ENCODE assay signal across 8 mouse cellular contexts in genomic region chrX:142682990-142683389, GRCm38 (mm10). TPM values are rescaled to one million over a fixed set of nuclear protein-coding genes. Genes with fewer than 3 reads are reported as not detected.
DNase-seq lines count a peak whose midpoint lies in the region; ATAC-seq lines count a peak whose summit lies in the region.

No protein-coding gene starts in this region.

- intact Hi-C loops in gastrocnemius, postnatal 36 days (cut with DNase I) = no loop called here

- H3K27ac ChIP-seq in forebrain, embryonic 15.5 days (replicated peaks) = no peak overlapping the region
- peak overlapping the region; percentile 96 for H3K27ac ChIP-seq in intestine, embryonic 16.5 days (ENCODE audit: low read length)
- H3K27ac ChIP-seq in liver, embryonic 16.5 days (ENCODE audit: low read length) = peak overlapping the region; percentile 89
- no peak overlapping the region for H3K27ac ChIP-seq in neural tube, embryonic 13.5 days (replicated peaks)

- H3K27me3 ChIP-seq in forebrain, embryonic 15.5 days = no peaks in the 10 kb centered on the region
- no peaks in the 10 kb centered on the region for H3K27me3 ChIP-seq in intestine, embryonic 16.5 days (replicated peaks; ENCODE audit: control insufficient read depth, insufficient read depth, low read length)
- H3K27me3 ChIP-seq in liver, embryonic 16.5 days (ENCODE audit: control insufficient read depth, insufficient read depth, low read depth, low read length) = no peaks in the 10 kb centered on the region
- H3K27me3 ChIP-seq in neural tube, embryonic 13.5 days = peaks cover 42% of the 10 kb centered on the region

- H3K36me3 ChIP-seq in forebrain, embryonic 15.5 days = no peaks in the 10 kb centered on the region
- H3K36me3 ChIP-seq in intestine, embryonic 16.5 days (ENCODE audit: control insufficient read depth, insufficient read depth, low read length) = no peaks in the 10 kb centered on the region
- H3K36me3 ChIP-seq in liver, embryonic 16.5 days (ENCODE audit: control insufficient read depth, insufficient read depth) = no peaks in the 10 kb centered on the region
- H3K36me3 ChIP-seq in neural tube, embryonic 13.5 days = no peaks in the 10 kb centered on the region

- H3K4me3 ChIP-seq in forebrain, embryonic 15.5 days = peak overlapping the region; percentile 66; the same call in 1 of the 2 replicates
- peak overlapping the region; percentile 63 for H3K4me3 ChIP-seq in intestine, embryonic 16.5 days (ENCODE audit: low read length)
- H3K4me3 ChIP-seq in liver, embryonic 16.5 days (ENCODE audit: low read depth, low read length) = peak overlapping the region; percentile 74
- H3K4me3 ChIP-seq in neural tube, embryonic 13.5 days = peak overlapping the region; percentile 57

- H3K4me1 ChIP-seq in forebrain, embryonic 15.5 days = peaks cover 34% of the 10 kb centered on the region
- H3K4me1 ChIP-seq in intestine, embryonic 16.5 days (ENCODE audit: control insufficient read depth, insufficient read depth, low read length) = peaks cover 2% of the 10 kb centered on the region; the same call in 1 of the 2 replicates
- peaks cover 22% of the 10 kb centered on the region for H3K4me1 ChIP-seq in liver, embryonic 16.5 days (ENCODE audit: control insufficient read depth, low read depth, low read length)
- peaks cover 52% of the 10 kb centered on the region for H3K4me1 ChIP-seq in neural tube, embryonic 13.5 days (replicated peaks)

- peak overlapping the region; percentile 64 for H3K4me2 ChIP-seq in forebrain, embryonic 15.5 days (replicated peaks)
- peak overlapping the region; percentile 77 for H3K4me2 ChIP-seq in intestine, embryonic 16.5 days (ENCODE audit: low read depth, low read length)
- H3K4me2 ChIP-seq in liver, embryonic 16.5 days (ENCODE audit: low read depth, low read length) = peak overlapping the region; percentile 76
- H3K4me2 ChIP-seq in neural tube, embryonic 13.5 days = peak overlapping the region; percentile 69

- no peak overlapping the region for H3K9ac ChIP-seq in forebrain, embryonic 15.5 days (replicated peaks)
- peak overlapping the region; percentile 78 for H3K9ac ChIP-seq in intestine, embryonic 16.5 days (ENCODE audit: low read depth, low read length)
- H3K9ac ChIP-seq in liver, embryonic 16.5 days (ENCODE audit: low read depth, low read length) = peak overlapping the region; percentile 72
- H3K9ac ChIP-seq in neural tube, embryonic 13.5 days = peak overlapping the region; percentile 79

- ATAC-seq in forebrain, embryonic 15.5 days (replicated peaks) = no peak
- no peak for ATAC-seq in intestine, embryonic 16.5 days
- ATAC-seq in liver, embryonic 16.5 days (ENCODE audit: low read depth) = no peak
- no peak for ATAC-seq in neural tube, embryonic 13.5 days (ENCODE audit: low read depth)

- peak; percentile 37 to 43 for DNase-seq in heart, adult 18-20 months
- DNase-seq in heart, adult 8-10 months (ENCODE audit: low spot score) = no peak
- DNase-seq in gastrocnemius, postnatal 36 days = no peak
- no peak for DNase-seq in frontal cortex, postnatal 14 days (ENCODE audit: low spot score in 2 of 2)

- 47% methylated on average over 5 of the region's 5 CpGs for WGBS in forebrain, embryonic 15.5 days
- WGBS in intestine, embryonic 16.5 days = 19% methylated on average over 5 of the region's 5 CpGs
- WGBS in liver, embryonic 16.5 days (ENCODE audit: insufficient replicate concordance) = 21% methylated on average over 5 of the region's 5 CpGs
- 40% methylated on average over 5 of the region's 5 CpGs for WGBS in neural tube, embryonic 13.5 days

- H3K9me3 ChIP-seq in forebrain, embryonic 15.5 days = no peaks in the 10 kb centered on the region
- H3K9me3 ChIP-seq in intestine, embryonic 16.5 days (ENCODE audit: control insufficient read depth, low read length) = no peaks in the 10 kb centered on the region
- H3K9me3 ChIP-seq in liver, embryonic 16.5 days (replicated peaks; ENCODE audit: control insufficient read depth, low read length) = no peaks in the 10 kb centered on the region
- H3K9me3 ChIP-seq in neural tube, embryonic 13.5 days = no peaks in the 10 kb centered on the region

RNA-seq across cellular contexts. Expression of gene Tmem164, which starts 1.8 kb away (rescaled TPM):
- total RNA-seq in heart, adult 18-20 months (2021) = 10 to 100 TPM; 21.0 to 23.8 TPM
- total RNA-seq in heart, adult 8-10 months (2022) = 10 to 100 TPM; 17.1 to 20.2 (median 19.3) TPM
- 22.9 and 23.8 TPM in 2 replicates for polyA plus RNA-seq in forebrain, embryonic 15.5 days (2015; fragmentation: Nextera tagmentation; extraction: Ambion mirVana)
- 39.1 and 41.1 TPM in 2 replicates for polyA plus RNA-seq in intestine, embryonic 16.5 days (2015; fragmentation: Nextera tagmentation; extraction: Ambion mirVana)
- 18.3 and 20.1 TPM in 2 replicates for polyA plus RNA-seq in liver, embryonic 16.5 days (2015; fragmentation: Nextera tagmentation; extraction: Ambion mirVana)
- polyA plus RNA-seq in neural tube, embryonic 13.5 days (2015; fragmentation: Nextera tagmentation; extraction: Ambion mirVana) = 34.1 and 37.8 TPM in 2 replicates
- total RNA-seq in gastrocnemius, postnatal 36 days (2021) = 1 to 10 TPM; 2.4 to 2.6 TPM

Comparison
In these comparisons a context has a peak if more than half of its experiments do, and no peak if none do; other contexts are left out.
1. DNase-seq: peak in heart, adult 18-20 months (2 of 2); none in heart, adult 8-10 months (single experiment), gastrocnemius, postnatal 36 days (0 of 2) and frontal cortex, postnatal 14 days (0 of 2).
2. H3K27ac ChIP-seq: peak in intestine, embryonic 16.5 days (single experiment) and liver, embryonic 16.5 days (single experiment); none in forebrain, embryonic 15.5 days (single experiment) and neural tube, embryonic 13.5 days (single experiment).
3. Peak in every context shown above with its lines, with median percentiles within 50 percentile points of each other: H3K4me2 ChIP-seq and H3K4me3 ChIP-seq.